Mouse (Mus musculus) forebrain, embryonic 10.5 days (tissue): Measurements from ENCODE around the gene Akap12. TPM values are rescaled to one million over a fixed set of nuclear protein-coding genes. Genes with fewer than 3 reads are reported as not detected.

ENCODE experiments used
- DNase-seq: peaks from one replicate; pipeline ENCODE4 v3.0.0-alpha.2; 2017; ENCODE audit warnings: low spot score; ENCODE audit errors: extremely low spot score
- H3K27ac ChIP-seq: fragments of 300-500 bp; sonication (generic); 2 replicates; pipeline ENCODE4 v1.5.1; 2016; ENCODE audit warnings: mild to moderate bottlenecking
- H3K27me3 ChIP-seq: fragments of 300-500 bp; sonication (generic); 2 replicates; pipeline ENCODE4 v1.6.1; 2016; ENCODE audit warnings: mild to moderate bottlenecking; ENCODE audit not compliant: poor library complexity, severe bottlenecking
- H3K36me3 ChIP-seq: fragments of 300-500 bp; sonication (generic); replicated peaks from 2 replicates; pipeline ENCODE4 v1.6.1; 2016; ENCODE audit warnings: mild to moderate bottlenecking, moderate library complexity
- H3K4me1 ChIP-seq: fragments of 300-500 bp; sonication (generic); 2 replicates; pipeline ENCODE4 v1.6.1; 2016
- H3K4me3 ChIP-seq: fragments of 300-500 bp; sonication (generic); 2 replicates; pipeline ENCODE4 v1.5.1; 2016; ENCODE audit warnings: mild to moderate bottlenecking, moderate library complexity
- H3K9me3 ChIP-seq: fragments of 300-500 bp; sonication (generic); 2 replicates; pipeline ENCODE4 v1.6.1; 2016; ENCODE audit warnings: mild to moderate bottlenecking, moderate library complexity
- WGBS: fragments of 180-500 bp; shearing (Covaris S2); methylation state at CpG from one replicate; pipeline ENCODE4 v1.1.7; 2016; 5-methylcytosine and 5-hydroxymethylcytosine counted together
- polyA plus RNA-seq: library from polyadenylated mRNA; unstranded; fragments of >200 nt; fragmentation: Nextera tagmentation; extraction: Ambion mirVana; gene quantifications from 2 replicates; pipeline ENCODE4 v1.2.1, GENCODE M21; 2016

Akap12 gene
- polyA plus RNA-seq, 1 experiment from 2014 or later: 29.1 TPM

GRCm38 (mm10) chr10:4346489-4347135 is 80.4 kb downstream of the Akap12 start:
- Histone ChIP-seq H3K27me3 (no peaks in the 10 kb centered on the region), H3K4me3 (peak overlapping the region; percentile 53), H3K27ac (peak overlapping the region; percentile 80), H3K4me1 (peaks cover 10% of the 10 kb centered on the region), H3K36me3 (no peaks in the 10 kb centered on the region), H3K9me3 (no peaks in the 10 kb centered on the region)
- peak; percentile 89 for DNase-seq
- WGBS: 6% methylated on average over 28 of the region's 28 CpGs

- Histone ChIP-seq H3K27ac (no peak overlapping the region), H3K36me3 (no peaks in the 10 kb centered on the region), H3K4me1 (peaks cover 10% of the 10 kb centered on the region), H3K9me3 (no peaks in the 10 kb centered on the region), H3K4me3 (peak overlapping the region; percentile 53), H3K27me3 (no peaks in the 10 kb centered on the region)
- WGBS: 74% methylated on average over 4 of the region's 4 CpGs
- no peak for DNase-seq
Measured at GRCm38 (mm10) chr10:4347136-4347492, 80.9 kb downstream of the Akap12 start.

DNA sequence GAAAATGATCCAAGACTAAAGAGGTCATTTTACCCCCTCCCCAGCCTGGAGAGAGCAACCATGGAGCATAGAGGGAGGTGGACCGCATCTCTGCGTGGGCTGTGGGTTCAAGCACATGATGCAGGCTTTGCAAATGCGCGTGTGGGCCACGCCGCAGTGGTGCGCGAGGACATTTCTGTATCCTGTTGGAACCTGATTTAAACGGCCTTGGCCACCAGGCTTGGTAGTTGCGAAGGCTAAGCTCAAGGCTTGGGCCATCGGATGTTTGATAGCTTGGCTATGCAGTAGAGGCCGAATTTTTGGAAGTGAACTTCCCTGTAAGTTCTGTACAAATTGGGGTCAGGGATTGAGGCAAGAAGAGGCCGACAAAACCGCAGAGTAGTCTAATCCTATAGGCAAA is 81.4 kb downstream of the Akap12 start:
- Histone ChIP-seq H3K9me3 (no peaks in the 10 kb centered on the region), H3K27me3 (no peaks in the 10 kb centered on the region), H3K27ac (no peak overlapping the region), H3K36me3 (peaks cover under 1% of the 10 kb centered on the region; the same call in 1 of the 2 replicates), H3K4me3 (no peak overlapping the region), H3K4me1 (peaks cover 10% of the 10 kb centered on the region)
- no peak for DNase-seq
- 95% methylated on average over 14 of the region's 14 CpGs for WGBS

- Histone ChIP-seq H3K36me3 (peaks cover 36% of the 10 kb centered on the region), H3K27me3 (no peaks in the 10 kb centered on the region), H3K4me3 (no peak overlapping the region), H3K9me3 (no peaks in the 10 kb centered on the region), H3K4me1 (no peaks in the 10 kb centered on the region), H3K27ac (no peak overlapping the region)
- 88% methylated on average over 38 of the region's 38 CpGs for WGBS
- no peak for DNase-seq
Measured at GRCm38 (mm10) chr10:4354371-4355260, 88.4 kb downstream of the Akap12 start.

DNA sequence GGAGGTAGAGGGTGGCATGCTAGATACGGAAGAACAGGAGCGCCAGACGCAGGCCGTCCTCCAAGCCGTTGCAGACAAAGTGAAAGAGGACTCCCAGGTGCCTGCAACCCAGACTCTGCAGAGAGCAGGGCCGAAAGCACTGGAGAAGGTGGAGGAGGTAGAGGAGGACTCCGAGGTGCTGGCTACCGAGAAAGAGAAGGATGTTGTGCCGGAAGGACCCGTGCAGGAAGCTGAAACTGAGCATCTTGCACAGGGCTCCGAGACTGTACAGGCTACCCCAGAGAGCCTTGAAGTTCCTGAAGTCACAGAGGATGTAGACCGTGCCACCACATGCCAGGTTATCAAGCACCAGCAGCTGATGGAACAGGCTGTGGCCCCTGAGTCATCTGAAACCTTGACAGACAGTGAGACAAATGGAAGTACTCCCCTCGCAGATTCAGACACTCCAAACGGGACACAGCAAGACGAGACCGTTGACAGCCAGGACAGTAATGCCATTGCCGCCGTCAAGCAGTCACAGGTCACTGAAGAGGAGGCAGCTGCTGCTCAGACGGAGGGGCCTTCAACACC is 89.8 kb downstream of the Akap12 start:
- Histone ChIP-seq H3K9me3 (no peaks in the 10 kb centered on the region), H3K27me3 (no peaks in the 10 kb centered on the region), H3K27ac (no peak overlapping the region), H3K36me3 (peaks cover 41% of the 10 kb centered on the region), H3K4me3 (no peak overlapping the region), H3K4me1 (no peaks in the 10 kb centered on the region)
- no peak for DNase-seq
- whole genome bisulfite sequencing: 94% methylated on average over 19 of the region's 19 CpGs

DNA sequence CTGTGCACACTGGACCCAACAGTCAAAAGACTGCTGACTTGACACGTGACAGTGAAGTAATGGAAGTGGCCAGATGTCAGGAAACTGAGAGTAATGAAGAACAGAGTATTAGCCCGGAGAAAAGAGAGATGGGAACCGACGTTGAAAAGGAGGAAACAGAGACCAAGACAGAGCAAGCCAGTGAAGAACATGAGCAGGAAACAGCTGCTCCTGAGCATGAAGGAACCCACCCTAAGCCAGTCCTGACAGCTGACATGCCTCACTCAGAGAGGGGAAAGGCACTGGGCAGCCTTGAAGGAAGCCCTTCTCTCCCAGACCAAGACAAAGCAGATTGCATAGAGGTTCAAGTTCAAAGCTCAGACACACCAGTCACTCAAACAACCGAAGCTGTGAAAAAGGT is 90.5 kb downstream of the Akap12 start:
- 93% methylated on average over 5 of the region's 5 CpGs for WGBS
- peaks cover 41% of the 10 kb centered on the region for H3K36me3 ChIP-seq
- H3K4me3 ChIP-seq: no peak overlapping the region
- 0 out of 2 replicates have a peak, but pooled peaks cover 4% of the 10 kb centered on the region for H3K9me3 ChIP-seq
- H3K27me3 ChIP-seq: no peaks in the 10 kb centered on the region
- DNase-seq: no peak
- no peaks in the 10 kb centered on the region for H3K4me1 ChIP-seq
- no peak overlapping the region for H3K27ac ChIP-seq

- H3K27me3 ChIP-seq: no peaks in the 10 kb centered on the region
- no peaks in the 10 kb centered on the region for H3K4me1 ChIP-seq
- DNase-seq: no peak
- H3K27ac ChIP-seq: no peak overlapping the region
- WGBS: 90% methylated on average over 10 of the region's 10 CpGs
- peaks cover 10% of the 10 kb centered on the region for H3K9me3 ChIP-seq
- H3K36me3 ChIP-seq: peaks cover 41% of the 10 kb centered on the region
- no peak overlapping the region for H3K4me3 ChIP-seq
Measured at GRCm38 (mm10) chr10:4357435-4357834, 91.3 kb downstream of the Akap12 start.

DNA sequence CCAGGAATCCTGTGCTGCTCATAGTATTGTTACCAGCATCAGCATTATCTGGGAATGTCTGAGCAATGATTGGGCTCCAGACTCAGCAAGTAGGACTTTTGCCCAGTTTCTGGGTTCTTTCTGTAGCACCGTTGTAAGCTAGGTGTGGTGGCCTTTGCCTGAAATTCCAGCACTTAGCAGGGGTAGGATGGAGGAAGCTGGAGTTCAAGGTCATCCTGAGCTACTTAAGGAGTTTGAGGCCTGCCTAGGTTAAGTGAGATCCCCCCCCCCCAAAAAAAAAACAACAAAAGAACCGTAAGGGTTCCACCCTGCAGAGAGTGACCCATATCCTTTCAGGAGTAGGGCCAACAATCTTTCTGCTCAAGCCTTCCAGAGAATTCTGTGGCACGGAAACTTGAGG is 98.4 kb downstream of the Akap12 start:
- H3K27me3 ChIP-seq: no peaks in the 10 kb centered on the region
- 90% methylated on average over 3 of the region's 3 CpGs for WGBS
- peaks cover 47% of the 10 kb centered on the region for H3K36me3 ChIP-seq
- peaks cover 29% of the 10 kb centered on the region for H3K9me3 ChIP-seq
- no peaks in the 10 kb centered on the region for H3K4me1 ChIP-seq
- H3K4me3 ChIP-seq: no peak overlapping the region
- no peak for DNase-seq
- no peak overlapping the region for H3K27ac ChIP-seq

- WGBS: 94% methylated on average over 11 of the region's 11 CpGs
- Histone ChIP-seq H3K27me3 (no peaks in the 10 kb centered on the region), H3K36me3 (peaks cover 86% of the 10 kb centered on the region), H3K9me3 (peaks cover 14% of the 10 kb centered on the region; the same call in 1 of the 2 replicates), H3K4me1 (peaks cover 1% of the 10 kb centered on the region), H3K27ac (no peak overlapping the region), H3K4me3 (no peak overlapping the region)
- DNase-seq: no peak
Measured at GRCm38 (mm10) chr10:4370105-4370504, 103.9 kb downstream of the Akap12 start.

GRCm38 (mm10) chr10:4372011-4372410 is 105.8 kb downstream of the Akap12 start:
- 66% methylated on average over 5 of the region's 5 CpGs for WGBS
- H3K27me3 ChIP-seq: no peaks in the 10 kb centered on the region
- peaks cover 6% of the 10 kb centered on the region for H3K4me1 ChIP-seq
- no peak for DNase-seq
- H3K9me3 ChIP-seq: peaks cover 14% of the 10 kb centered on the region; the same call in 1 of the 2 replicates
- H3K4me3 ChIP-seq: no peak overlapping the region
- peaks cover 71% of the 10 kb centered on the region for H3K36me3 ChIP-seq
- H3K27ac ChIP-seq: no peak overlapping the region

GRCm38 (mm10) chr10:4373558-4373957 is 107.4 kb downstream of the Akap12 start:
- Histone ChIP-seq H3K27ac (no peak overlapping the region), H3K36me3 (peaks cover 55% of the 10 kb centered on the region), H3K4me1 (peaks cover 6% of the 10 kb centered on the region), H3K4me3 (no peak overlapping the region), H3K9me3 (0 out of 2 replicates have a peak, but pooled peaks cover 4% of the 10 kb centered on the region), H3K27me3 (no peaks in the 10 kb centered on the region)
- 88% methylated on average over 4 of the region's 4 CpGs for WGBS
- DNase-seq: no peak

DNA sequence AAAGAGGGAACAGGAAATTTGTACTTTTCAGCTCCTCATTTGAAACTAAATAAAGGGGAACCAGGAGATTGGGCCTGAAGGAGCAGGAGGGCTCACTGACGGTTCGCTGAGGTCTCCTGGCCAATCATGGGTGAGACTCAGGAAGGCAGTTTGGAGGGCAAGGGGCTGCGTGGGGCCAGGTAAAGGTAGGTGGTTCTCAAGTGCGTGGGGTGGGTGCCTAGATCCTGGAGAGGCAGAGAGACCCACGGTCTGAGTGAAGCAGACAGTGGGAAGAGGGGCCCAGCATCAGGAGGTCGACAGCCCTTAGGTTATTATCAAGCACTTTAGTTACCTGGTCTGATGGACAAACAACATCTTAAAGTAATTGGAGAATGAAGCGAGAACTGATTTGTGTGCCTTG is 108.1 kb downstream of the Akap12 start:
- Histone ChIP-seq H3K9me3 (no peaks in the 10 kb centered on the region), H3K27me3 (no peaks in the 10 kb centered on the region), H3K27ac (no peak overlapping the region), H3K4me3 (no peak overlapping the region), H3K36me3 (peaks cover 49% of the 10 kb centered on the region), H3K4me1 (peaks cover 6% of the 10 kb centered on the region)
- WGBS: 93% methylated on average over 7 of the region's 7 CpGs
- no peak for DNase-seq

DNA sequence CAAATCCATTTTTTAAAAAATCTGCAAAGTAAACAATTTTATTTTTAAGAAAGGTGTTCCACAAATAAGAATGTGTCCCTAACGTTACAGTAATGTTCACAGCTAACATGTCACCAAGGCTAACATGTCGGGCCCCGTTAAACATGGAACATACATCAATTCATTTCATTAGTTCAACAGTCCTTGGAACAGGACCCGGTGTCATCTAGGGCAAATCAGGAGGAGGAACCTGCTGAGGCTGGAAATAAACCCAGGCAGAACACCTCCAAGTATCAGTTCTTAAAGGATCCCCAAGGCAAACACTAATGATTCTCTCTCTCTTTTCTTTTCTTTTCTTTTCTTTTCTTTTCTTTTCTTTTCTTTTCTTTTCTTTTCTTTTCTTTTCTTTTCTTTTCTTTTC is 108.6 kb downstream of the Akap12 start:
- no peaks in the 10 kb centered on the region for H3K9me3 ChIP-seq
- 93% methylated on average over 4 of the region's 4 CpGs for WGBS
- DNase-seq: no peak
- no peak overlapping the region for H3K27ac ChIP-seq
- H3K4me1 ChIP-seq: peaks cover 6% of the 10 kb centered on the region
- peaks cover 44% of the 10 kb centered on the region for H3K36me3 ChIP-seq
- H3K4me3 ChIP-seq: no peak overlapping the region
- no peaks in the 10 kb centered on the region for H3K27me3 ChIP-seq
